Mouse (Mus musculus) 3134 (cell line): ENCODE measurements around the gene Mindy1.
"Not testable (repeated sequence)": the region's sequence is repeated elsewhere in the genome, so short reads cannot be mapped to it uniquely, and the experiment has no call there.

Experiments used
- DNase-seq: peaks from one replicate; pipeline ENCODE4 v3.0.0-alpha.2; 2011; ENCODE audit warnings: low spot score; ENCODE audit not compliant: insufficient read length; ENCODE audit errors: extremely low read depth

Mindy1 gene

DNA sequence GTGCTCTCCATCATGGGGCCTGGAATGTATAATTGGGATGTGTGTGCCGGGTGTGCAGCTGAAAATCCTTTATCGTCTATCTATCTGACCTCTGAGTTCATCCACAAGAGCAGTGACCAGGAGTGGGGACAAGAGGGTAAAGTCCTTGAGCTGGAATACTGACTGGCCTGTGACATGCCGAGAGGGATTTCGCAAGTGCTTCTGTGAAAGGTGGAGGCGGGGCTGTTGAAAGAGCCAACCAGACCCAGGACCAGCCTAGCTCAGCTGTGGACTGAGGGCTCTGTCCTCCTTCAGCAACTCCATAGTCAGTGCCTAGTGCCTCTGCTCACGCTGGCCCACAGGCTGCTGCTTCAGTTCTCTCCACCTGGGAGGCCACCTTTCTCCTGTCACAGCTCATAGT is 37.4 kb downstream of the Mindy1 start:
- DNase-seq: peak; percentile 55

DNA sequence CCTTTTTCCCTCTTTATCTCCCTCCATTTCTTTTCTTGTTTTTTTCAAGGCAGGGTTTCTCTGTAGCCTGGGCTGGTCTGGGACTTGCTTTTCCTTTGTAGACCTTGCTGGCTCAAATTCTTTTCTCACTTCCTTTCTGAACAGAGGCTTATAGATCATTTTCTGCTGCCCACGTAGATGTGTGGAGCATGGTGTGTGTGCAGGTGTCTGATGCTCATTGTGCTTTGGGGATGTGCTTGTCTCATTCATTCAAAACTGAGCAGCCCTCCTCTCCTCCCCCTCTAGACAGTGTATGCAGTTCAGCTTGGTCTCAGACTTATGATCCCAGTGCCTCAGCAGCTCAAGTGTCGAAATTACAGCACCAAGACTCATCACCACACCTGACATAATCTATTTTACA is 38.0 kb downstream of the Mindy1 start:
- DNase-seq: no peak

DNA sequence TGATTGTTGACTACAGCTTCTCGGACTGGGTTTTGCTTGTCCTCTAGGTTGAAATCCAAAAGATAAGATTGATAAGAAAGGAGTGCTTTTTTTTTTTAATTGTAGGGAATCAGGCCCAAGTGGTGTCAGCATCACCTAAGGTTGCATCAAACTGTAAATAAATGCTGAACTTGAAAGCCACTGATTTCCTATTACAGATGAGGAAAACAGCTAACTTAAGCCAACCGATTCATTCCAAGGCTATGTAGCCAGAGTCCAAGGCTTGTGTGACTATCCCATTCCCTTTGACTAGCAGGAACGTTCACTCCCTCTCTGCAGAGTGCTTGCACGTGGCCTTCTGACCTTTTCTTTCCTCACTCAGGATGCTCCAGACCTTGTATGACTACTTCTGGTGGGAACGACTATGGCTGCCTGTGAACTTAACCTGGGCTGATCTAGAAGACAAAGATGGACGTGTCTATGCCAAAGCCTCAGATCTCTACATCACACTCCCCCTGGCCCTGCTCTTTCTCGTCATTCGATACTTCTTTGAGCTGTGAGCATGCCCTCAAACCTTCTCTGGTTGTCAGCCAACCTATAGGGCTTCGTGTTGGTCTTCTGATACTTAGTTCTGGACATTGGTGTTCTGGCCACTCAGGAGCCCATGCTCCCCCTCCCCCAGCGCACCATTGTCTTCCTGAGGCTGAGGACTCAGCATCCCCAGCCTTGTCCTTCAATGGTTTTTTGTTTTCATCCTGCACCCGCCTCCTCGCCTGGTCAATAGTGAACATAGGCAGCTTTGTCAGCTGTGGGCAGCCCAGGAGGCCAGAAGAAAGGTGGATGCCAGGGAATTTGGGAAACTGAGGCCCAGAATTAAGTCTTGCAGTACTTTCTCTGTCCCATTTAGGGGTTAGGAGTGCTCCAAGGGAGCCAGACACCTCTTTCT is 38.8 kb downstream of the Mindy1 start:
- no peak for DNase-seq

DNA sequence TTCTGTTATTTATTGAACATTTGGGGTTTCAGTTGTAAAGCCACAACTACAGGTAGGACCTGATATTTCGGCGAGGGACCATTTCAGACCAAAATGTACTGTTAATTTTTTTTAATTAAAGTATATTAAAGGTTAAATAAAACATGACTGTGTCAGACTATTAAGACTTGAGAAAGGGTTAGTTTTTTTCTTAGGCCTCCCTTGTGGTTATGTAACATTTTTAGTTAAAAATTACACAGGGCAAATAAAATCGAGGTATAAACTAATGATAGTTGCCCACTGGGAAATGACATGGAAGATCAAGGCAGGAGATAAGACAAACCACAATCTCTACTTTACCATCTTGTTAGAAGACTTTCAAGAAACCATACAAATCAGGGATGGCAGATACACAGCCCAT is 42.3 kb downstream of the Mindy1 start:
- DNase-seq: no peak

DNA sequence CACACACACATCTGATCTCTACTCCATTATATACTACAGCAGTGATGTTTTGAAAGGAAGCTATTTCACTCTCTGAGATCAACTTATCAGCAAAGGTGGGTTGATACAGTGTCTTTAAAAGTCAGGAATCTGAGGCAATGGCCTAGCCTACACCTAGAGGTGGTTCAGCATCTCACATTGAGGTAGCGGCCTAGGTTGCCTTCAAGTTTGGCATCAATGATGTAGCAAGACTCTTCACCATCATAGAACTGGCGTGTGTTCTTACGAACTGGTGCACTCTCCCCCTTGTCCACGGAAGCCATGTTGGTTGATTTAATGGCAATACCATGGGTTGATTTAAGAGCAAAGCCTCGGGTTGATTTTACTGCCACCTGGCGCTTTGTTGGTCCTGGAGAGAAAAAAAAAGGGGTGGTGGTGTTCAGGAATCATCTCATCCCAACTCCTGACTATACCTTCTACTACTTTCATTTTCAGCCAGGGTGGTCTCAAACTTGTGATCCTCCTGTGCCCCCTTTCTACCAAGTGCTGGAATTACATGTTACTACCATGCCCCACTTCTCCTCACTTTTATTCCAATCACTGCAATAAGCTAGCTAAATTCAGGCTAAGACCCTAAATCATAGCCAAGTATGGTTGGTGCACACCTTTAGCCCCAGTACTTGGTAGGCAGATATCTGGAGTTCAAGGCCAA is 43.5 kb downstream of the Mindy1 start:
- no peak for DNase-seq

DNA sequence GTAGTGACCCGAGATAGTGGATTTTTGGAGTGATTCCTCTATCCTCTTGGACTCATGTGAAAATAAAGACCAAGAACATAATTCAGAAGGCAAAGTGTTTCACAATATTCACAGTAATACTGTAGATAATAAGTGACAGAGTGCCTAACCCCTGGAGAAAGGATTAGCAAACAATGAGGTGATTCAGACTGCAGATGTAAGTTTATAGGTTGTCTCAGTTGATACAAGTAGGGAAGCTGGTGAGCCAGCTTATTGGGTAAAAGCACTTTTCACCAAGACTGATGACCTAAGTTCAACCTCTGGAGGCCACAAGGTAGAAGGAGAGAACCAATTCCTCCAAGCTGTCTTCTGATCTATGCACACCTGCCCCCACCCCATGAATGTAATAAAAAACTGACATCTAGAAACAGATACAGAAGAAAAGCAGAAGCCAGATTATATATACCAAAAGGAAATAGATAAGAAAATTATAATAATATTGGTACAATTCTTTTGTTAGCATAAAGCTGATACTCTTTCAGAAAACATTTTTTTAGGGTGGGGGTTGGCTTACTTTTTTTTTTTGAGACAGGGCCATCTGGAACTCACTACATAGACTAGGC is 47.8 kb downstream of the Mindy1 start:
- no peak for DNase-seq

DNA sequence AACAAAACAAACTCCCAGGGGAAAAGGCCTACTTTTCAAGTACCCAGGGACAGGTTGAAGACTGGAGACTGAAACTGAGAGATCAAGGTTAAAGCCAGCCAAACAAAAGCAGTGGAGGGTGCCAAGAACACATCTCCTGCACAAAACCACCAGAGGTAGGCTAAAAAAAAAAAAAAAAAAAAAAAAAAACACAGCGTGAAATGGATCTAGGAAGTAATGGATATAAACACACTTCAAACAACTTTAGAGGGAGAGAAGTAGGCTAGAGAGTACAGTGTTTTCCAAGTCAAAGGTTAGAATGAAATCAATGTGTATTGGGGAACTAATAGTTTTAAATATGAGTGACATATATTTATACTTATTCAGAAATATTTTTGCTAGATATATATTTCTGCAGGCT is 50.4 kb downstream of the Mindy1 start:
- no peak for DNase-seq

DNA sequence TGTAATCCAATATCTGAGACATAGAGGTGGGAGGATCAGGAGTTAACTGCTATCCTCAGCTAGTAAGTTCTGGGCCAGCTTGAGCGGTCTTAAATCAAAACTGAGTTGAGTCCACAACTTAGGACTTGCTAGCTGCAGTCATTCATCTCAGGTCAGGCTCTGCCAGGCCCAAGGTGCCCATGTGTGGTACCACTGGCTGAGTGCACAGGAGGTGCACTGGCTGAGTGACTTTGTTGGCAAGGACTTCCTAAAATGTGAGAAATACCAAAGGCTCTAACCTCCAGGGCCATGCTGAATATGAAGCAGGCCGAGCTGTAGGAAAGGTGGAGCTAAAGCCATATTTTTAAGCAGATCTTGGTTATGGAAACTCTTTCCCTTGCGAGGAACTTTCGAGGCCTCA is 56.2 kb downstream of the Mindy1 start:
- no peak for DNase-seq

DNA sequence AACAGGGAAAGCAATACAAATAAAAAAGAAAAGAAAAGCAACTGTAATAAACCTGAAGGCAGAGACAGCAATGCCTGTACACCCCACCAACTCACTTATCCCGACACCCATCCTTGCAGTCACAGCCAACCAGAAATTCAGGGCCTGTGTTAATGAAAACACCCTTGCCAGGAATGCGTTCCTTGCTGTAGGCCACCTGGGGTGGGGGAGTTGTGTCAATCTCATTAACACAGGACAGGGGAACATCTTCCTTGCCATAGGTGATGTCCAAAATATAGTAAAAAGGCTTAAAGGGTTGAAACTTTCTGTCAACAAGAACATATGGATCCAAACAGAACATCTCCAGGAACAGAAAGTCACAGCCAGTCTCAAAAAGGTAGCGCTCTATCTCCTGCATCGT is 57.1 kb downstream of the Mindy1 start:
- no peak for DNase-seq

DNA sequence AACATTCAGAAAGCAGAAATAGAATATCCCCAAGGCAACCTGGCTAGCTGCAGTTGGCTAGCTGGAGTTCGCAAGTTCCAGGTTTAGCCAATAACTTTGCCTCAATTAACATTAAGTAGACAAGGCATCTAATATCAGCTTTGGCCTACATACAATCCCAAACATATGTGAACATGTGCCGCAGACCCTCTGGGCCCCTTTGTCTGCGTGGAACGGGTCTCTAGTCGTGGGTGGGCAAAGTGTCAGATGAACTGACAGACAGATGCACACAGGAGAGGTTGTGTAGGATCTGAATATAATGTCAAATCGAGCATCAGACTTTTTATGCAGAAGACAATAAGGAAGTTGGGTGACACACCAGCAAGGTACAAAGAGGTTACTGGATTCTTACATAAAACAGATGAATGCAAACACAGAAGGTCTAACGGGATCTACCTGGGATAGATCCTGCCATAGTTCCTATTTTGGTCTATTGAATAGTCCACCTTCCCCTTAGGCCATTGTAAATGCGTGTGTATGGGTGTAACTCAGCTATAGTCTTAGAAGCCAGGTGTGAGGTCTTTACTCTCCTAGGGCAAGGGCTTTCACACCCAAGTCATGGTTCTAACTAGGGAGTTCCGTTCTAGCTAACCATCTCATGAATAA is 62.3 kb downstream of the Mindy1 start:
- not testable (repeated sequence) for DNase-seq
